Mouse (Mus musculus): Measurements from ENCODE around the gene Ddias. TPM values are rescaled to one million over a fixed set of nuclear protein-coding genes. Genes with fewer than 3 reads are reported as not detected.

Ddias gene
- polyA plus RNA-seq (2015; fragmentation: Nextera tagmentation; extraction: Ambion mirVana): 2.6 and 4.4 TPM in 2 replicates

GRCm38 (mm10) chr7:92874116-92874675, at the start of gene Ddias, which contains the start of gene Prcp:
Gene Ddias (minus strand): TSS chr7:92874247.
Gene Prcp (plus strand): TSS chr7:92874470.

Other genes starting within 250 kb of the Ddias start
- gene Ankrd42, start 237.1 kb downstream of the Ddias start, polyA plus RNA-seq (2015; fragmentation: Nextera tagmentation; extraction: Ambion mirVana): 5.7 and 10.1 TPM in 2 replicates
- 11.5 and 16.2 TPM in 2 replicates for gene Pcf11, start 204.3 kb downstream of the Ddias start, polyA plus RNA-seq (2015; fragmentation: Nextera tagmentation; extraction: Ambion mirVana)
- gene Rab30, start 132.6 kb downstream of the Ddias start, polyA plus RNA-seq (2015; fragmentation: Nextera tagmentation; extraction: Ambion mirVana): 8.7 and 11.6 TPM in 2 replicates
- 11.3 and 15.2 TPM in 2 replicates for gene Prcp, start 223 bp upstream of the Ddias start, polyA plus RNA-seq (2015; fragmentation: Nextera tagmentation; extraction: Ambion mirVana)
- 5.5 and 7.6 TPM in 2 replicates for gene Fam181b, start 205.6 kb upstream of the Ddias start, polyA plus RNA-seq (2015; fragmentation: Nextera tagmentation; extraction: Ambion mirVana)

Measured in adrenal gland, postnatal 0 days (tissue).